Mouse (Mus musculus): ENCODE results near the gene S100a3. TPM values are rescaled to one million over a fixed set of nuclear protein-coding genes. Genes with fewer than 3 reads are reported as not detected.

Gene S100a3
- total and polyA plus RNA-seq, 2 experiments from 2014 or later = 0.81 to 3.5 TPM

DNA sequence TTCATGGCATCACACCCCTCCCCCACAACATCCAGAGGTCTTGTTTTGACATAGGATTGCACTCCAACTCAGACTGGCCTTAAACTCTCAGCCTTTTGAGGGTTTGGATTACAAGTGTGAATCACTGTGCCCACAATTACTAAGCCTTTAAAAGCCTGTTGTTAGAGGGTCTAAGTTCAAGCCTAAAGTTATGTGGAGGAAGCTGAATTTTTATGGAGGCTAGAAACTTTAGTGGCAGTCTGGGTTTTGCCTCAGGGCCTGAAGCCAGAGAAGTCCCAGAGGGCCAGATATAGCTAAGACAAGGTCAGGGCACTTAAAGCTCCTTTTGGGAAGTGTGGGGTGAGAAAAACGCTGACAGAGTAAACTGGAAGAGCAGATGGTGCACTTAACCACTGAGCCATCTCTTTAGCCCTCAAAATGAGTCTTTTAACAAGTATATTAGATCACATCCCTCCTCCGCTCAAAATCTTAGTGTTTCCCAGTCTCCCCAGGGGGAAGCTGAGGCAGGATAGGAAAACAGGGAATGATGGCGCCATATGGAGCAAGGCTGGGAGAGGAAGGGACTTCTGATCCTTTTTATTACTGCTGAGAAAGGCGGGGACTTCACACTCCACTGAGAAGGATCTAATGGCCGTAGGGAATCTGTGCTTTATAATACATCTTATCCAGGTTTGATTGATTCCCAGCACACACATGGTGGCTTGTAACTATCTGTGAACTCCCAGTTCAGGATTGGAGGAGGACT lies 10.5 kb upstream of the S100a3 start:
- no peak for DNase-seq (ENCODE audit: low spot score)
- no peak overlapping the region for H3K4me2 ChIP-seq (ENCODE audit: low read depth, low read length, poor library complexity, severe bottlenecking)
- no peaks in the 10 kb centered on the region for H3K27me3 ChIP-seq (ENCODE audit: insufficient read depth, low read length)
- no peaks in the 10 kb centered on the region for H3K9me3 ChIP-seq (ENCODE audit: low read length)
- WGBS = 66% methylated on average over 5 of the region's 5 CpGs
- no peaks in the 10 kb centered on the region for H3K4me1 ChIP-seq (ENCODE audit: insufficient read depth, low read length)
- no peak overlapping the region for H3K9ac ChIP-seq (replicated peaks; ENCODE audit: low read length, poor library complexity, severe bottlenecking)
- TF ChIP-seq CTCF (IDR thresholded peaks at IDR 0.05) = no peak
- no peak overlapping the region for H3K4me3 ChIP-seq (ENCODE audit: low read depth, low read length)
- ATAC-seq (ENCODE audit: low FRiP score) = no peak
- H3K36me3 ChIP-seq (ENCODE audit: insufficient read depth, low read length) = no peaks in the 10 kb centered on the region
- H3K27ac ChIP-seq (ENCODE audit: low read depth, low read length) = no peak overlapping the region

DNA sequence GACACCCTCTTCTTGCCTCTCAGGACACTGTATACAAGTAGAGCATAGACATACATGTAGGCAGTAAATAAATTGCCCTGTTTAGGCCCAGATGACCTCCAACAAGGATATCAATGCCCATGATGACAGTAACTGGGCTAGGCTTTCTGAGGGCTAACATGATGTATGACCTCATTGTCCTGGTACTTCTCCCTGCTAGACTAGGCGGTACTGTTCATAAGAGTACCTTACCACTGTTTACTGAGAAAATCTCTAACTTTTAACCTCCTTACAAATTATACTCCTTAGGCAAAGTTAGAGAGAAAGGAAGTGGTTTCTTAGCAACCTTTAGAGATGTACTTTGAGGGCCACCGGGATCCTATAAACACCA lies 10.0 kb upstream of the S100a3 start:
- H3K4me2 ChIP-seq (ENCODE audit: low read depth, low read length, poor library complexity, severe bottlenecking) = no peak overlapping the region
- DNase-seq (ENCODE audit: low spot score) (no peak), ATAC-seq (ENCODE audit: low FRiP score) (no peak)
- H3K27me3 ChIP-seq (ENCODE audit: insufficient read depth, low read length) = no peaks in the 10 kb centered on the region
- WGBS = 97% methylated on average over 2 of the region's 2 CpGs
- H3K9ac ChIP-seq (replicated peaks; ENCODE audit: low read length, poor library complexity, severe bottlenecking) = no peak overlapping the region
- H3K9me3 ChIP-seq (ENCODE audit: low read length) = no peaks in the 10 kb centered on the region
- TF ChIP-seq CTCF (IDR thresholded peaks at IDR 0.05) = no peak
- H3K4me3 ChIP-seq (ENCODE audit: low read depth, low read length) = no peak overlapping the region
- no peak overlapping the region for H3K27ac ChIP-seq (ENCODE audit: low read depth, low read length)
- no peaks in the 10 kb centered on the region for H3K4me1 ChIP-seq (ENCODE audit: insufficient read depth, low read length)
- H3K36me3 ChIP-seq (ENCODE audit: insufficient read depth, low read length) = no peaks in the 10 kb centered on the region

DNA sequence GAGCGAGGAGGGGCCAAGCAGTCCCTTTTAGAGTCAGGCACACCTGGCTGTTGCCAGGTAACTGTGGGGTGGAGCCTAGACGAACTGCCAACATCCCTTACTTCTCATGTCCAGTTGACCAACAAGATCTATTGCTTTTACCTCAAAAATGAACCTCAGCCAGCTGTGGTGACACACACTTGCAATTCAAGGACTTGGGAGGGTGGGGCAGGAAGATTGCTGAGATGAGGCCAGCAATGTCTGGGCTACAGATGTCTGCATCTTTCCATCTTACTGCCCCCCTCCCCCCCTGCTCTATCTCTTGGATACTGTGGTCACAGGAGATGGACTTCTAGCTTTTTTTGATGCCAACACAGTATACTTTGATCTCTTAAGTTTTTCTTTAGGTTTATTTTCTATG lies 8.1 kb upstream of the S100a3 start:
- Histone ChIP-seq H3K4me1 (ENCODE audit: insufficient read depth, low read length) (no peaks in the 10 kb centered on the region), H3K9ac (replicated peaks; ENCODE audit: low read length, poor library complexity, severe bottlenecking) (no peak overlapping the region), H3K36me3 (ENCODE audit: insufficient read depth, low read length) (no peaks in the 10 kb centered on the region), H3K9me3 (ENCODE audit: low read length) (no peaks in the 10 kb centered on the region), H3K4me2 (ENCODE audit: low read depth, low read length, poor library complexity, severe bottlenecking) (no peak overlapping the region), H3K27me3 (ENCODE audit: insufficient read depth, low read length) (no peaks in the 10 kb centered on the region), H3K4me3 (ENCODE audit: low read depth, low read length) (no peak overlapping the region), H3K27ac (ENCODE audit: low read depth, low read length) (no peak overlapping the region)
- 86% methylated on average over 1 of the region's 2 CpGs for WGBS
- no peak for DNase-seq (ENCODE audit: low spot score)
- no peak for ATAC-seq (ENCODE audit: low FRiP score)
- TF ChIP-seq CTCF (IDR thresholded peaks at IDR 0.05) = no peak

DNA sequence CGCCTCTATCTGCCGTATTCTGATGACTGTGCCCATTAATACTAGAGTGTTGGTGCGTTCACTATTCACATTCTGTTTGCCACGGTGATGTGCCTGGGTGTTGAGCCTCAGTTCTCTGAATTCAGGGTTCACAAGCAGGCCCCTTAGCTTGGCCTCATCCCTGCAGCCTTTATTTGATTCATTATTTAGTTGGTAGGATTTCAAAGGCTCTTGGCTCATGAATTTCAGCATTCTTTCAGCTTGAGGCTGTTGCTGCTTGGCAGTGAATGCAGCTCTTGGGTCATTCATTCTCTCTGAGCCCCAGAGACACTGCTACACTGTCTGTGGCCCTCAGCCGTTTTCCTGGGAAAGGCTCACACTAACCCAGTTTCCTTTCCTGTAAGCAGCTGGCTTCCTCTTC lies 4.4 kb upstream of the S100a3 start:
- Histone ChIP-seq H3K4me2 (ENCODE audit: low read depth, low read length, poor library complexity, severe bottlenecking) (no peak overlapping the region), H3K27me3 (ENCODE audit: insufficient read depth, low read length) (no peaks in the 10 kb centered on the region), H3K4me1 (ENCODE audit: insufficient read depth, low read length) (no peaks in the 10 kb centered on the region), H3K9ac (replicated peaks; ENCODE audit: low read length, poor library complexity, severe bottlenecking) (no peak overlapping the region), H3K4me3 (ENCODE audit: low read depth, low read length) (no peak overlapping the region), H3K36me3 (ENCODE audit: insufficient read depth, low read length) (no peaks in the 10 kb centered on the region), H3K27ac (ENCODE audit: low read depth, low read length) (no peak overlapping the region; the same call in 1 of the 2 replicates), H3K9me3 (ENCODE audit: low read length) (no peaks in the 10 kb centered on the region)
- ATAC-seq (ENCODE audit: low FRiP score) (peak; percentile 82), DNase-seq (ENCODE audit: low spot score) (peak; percentile 85)
- no peak for TF ChIP-seq CTCF (IDR thresholded peaks at IDR 0.05)
- 36% methylated on average over 5 of the region's 5 CpGs for WGBS

DNA sequence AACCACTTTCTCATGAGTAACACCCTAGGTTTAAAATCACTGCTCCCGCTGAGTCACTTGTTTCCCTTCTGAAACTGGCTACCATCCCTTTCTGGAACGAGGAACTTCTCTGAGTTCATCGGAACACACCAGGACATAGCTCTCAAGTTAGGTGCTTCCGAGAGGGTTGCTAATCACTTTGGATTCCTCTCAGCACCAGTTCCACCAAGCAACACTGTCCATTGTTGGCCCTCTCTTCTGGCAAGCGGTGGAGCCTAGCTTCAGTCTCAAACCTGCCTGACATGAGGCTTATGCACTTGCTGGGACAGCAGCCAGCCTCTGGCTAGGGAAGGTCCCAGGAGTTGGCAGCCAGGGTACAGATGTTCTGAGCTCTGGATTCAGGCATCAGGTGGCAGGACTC lies 14.3 kb downstream of the S100a3 start:
- ATAC-seq (ENCODE audit: low FRiP score) (no peak), DNase-seq (ENCODE audit: low spot score) (no peak)
- H3K4me1 ChIP-seq (ENCODE audit: insufficient read depth, low read length) = no peaks in the 10 kb centered on the region; the same call in 1 of the 2 replicates
- H3K27ac ChIP-seq (ENCODE audit: low read depth, low read length) = no peak overlapping the region
- 76% methylated on average over 5 of the region's 5 CpGs for WGBS
- no peaks in the 10 kb centered on the region for H3K27me3 ChIP-seq (ENCODE audit: insufficient read depth, low read length)
- no peak overlapping the region for H3K4me3 ChIP-seq (ENCODE audit: low read depth, low read length)
- no peaks in the 10 kb centered on the region for H3K9me3 ChIP-seq (ENCODE audit: low read length)
- H3K36me3 ChIP-seq (ENCODE audit: insufficient read depth, low read length) = no peaks in the 10 kb centered on the region
- no peak overlapping the region for H3K4me2 ChIP-seq (ENCODE audit: low read depth, low read length, poor library complexity, severe bottlenecking)
- no peak overlapping the region for H3K9ac ChIP-seq (replicated peaks; ENCODE audit: low read length, poor library complexity, severe bottlenecking)
- no peak for TF ChIP-seq CTCF (IDR thresholded peaks at IDR 0.05)

DNA sequence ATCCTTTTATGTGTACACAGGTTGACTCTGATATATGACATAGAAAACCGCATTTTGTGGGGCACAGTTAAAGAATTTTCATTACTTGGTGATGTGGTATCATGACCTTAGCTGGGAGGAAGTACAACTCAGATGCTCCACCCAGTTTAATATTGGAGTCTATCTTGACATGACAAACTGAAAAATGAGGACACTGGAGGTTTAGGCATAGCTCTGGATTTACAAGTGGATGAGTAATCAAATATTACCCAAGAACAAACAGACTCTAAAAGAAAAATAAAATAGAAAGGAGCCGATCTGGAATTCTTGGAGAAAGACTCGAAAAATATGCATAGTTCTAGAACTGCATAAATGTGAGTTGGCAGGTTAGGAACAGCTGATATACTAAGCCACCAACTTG lies 14.9 kb downstream of the S100a3 start:
- no peak for ATAC-seq (ENCODE audit: low FRiP score)
- no peak for TF ChIP-seq CTCF (IDR thresholded peaks at IDR 0.05)
- 90% methylated on average over 3 of the region's 3 CpGs for WGBS

More for the DNA sequence above, 14.9 kb downstream of the S100a3 start:
- no peak for DNase-seq (ENCODE audit: low spot score)
- Histone ChIP-seq H3K27ac (ENCODE audit: low read depth, low read length) (no peak overlapping the region), H3K27me3 (ENCODE audit: insufficient read depth, low read length) (no peaks in the 10 kb centered on the region), H3K4me3 (ENCODE audit: low read depth, low read length) (no peak overlapping the region), H3K9me3 (ENCODE audit: low read length) (no peaks in the 10 kb centered on the region), H3K9ac (replicated peaks; ENCODE audit: low read length, poor library complexity, severe bottlenecking) (no peak overlapping the region), H3K4me2 (ENCODE audit: low read depth, low read length, poor library complexity, severe bottlenecking) (no peak overlapping the region), H3K36me3 (ENCODE audit: insufficient read depth, low read length) (no peaks in the 10 kb centered on the region), H3K4me1 (ENCODE audit: insufficient read depth, low read length) (no peaks in the 10 kb centered on the region; the same call in 1 of the 2 replicates)

All from midbrain, postnatal 0 days (tissue).